Mouse (Mus musculus) hindbrain, embryonic 14.5 days (tissue): Measurements from ENCODE around the gene Prrc2a. TPM values are rescaled to one million over a fixed set of nuclear protein-coding genes. Genes with fewer than 3 reads are reported as not detected.

Source experiments
- ATAC-seq: fragments of 200-750 bp; cut with Nextera tagmentation; 2 replicates; pipeline ENCODE4 v1.8.0; 2017; ENCODE audit warnings: moderate number of reproducible peaks, mild to moderate bottlenecking, moderate TSS enrichment, moderate library complexity; ENCODE audit not compliant: low FRiP score
- DNase-seq: peaks from one replicate; pipeline ENCODE4 v3.0.0-alpha.2; 2015; ENCODE audit warnings: low spot score
- H3K27ac ChIP-seq: fragments of 300-500 bp; sonication (generic); 2 replicates; pipeline ENCODE4 v1.5.1; 2014; ENCODE audit warnings: mild to moderate bottlenecking, moderate library complexity
- H3K27me3 ChIP-seq: fragments of 300-500 bp; sonication (generic); 2 replicates; pipeline ENCODE4 v1.6.1; 2014; ENCODE audit warnings: mild to moderate bottlenecking, low read length, mixed read lengths; ENCODE audit not compliant: control insufficient read depth, insufficient read depth
- H3K36me3 ChIP-seq: fragments of 300-500 bp; sonication (generic); replicated peaks from 2 replicates; pipeline ENCODE4 v1.6.1; 2014; ENCODE audit not compliant: control insufficient read depth, insufficient read depth
- H3K4me1 ChIP-seq: fragments of 300-500 bp; sonication (generic); replicated peaks from 2 replicates; pipeline ENCODE4 v1.6.1; 2014; ENCODE audit warnings: antibody characterized with exemption, low read length, mixed read lengths; ENCODE audit not compliant: control insufficient read depth, insufficient read depth
- H3K4me2 ChIP-seq: fragments of 300-500 bp; sonication (generic); replicated peaks from 2 replicates; pipeline ENCODE4 v1.6.1; 2014; ENCODE audit warnings: mild to moderate bottlenecking, moderate library complexity
- H3K4me3 ChIP-seq: fragments of 300-500 bp; sonication (generic); replicated peaks from 2 replicates; pipeline ENCODE4 v1.5.1; 2014; ENCODE audit warnings: mild to moderate bottlenecking, low read length
- H3K9ac ChIP-seq: fragments of 300-500 bp; sonication (generic); 2 replicates; pipeline ENCODE4 v1.6.1; 2014
- H3K9me3 ChIP-seq: fragments of 300-500 bp; sonication (generic); 2 replicates; pipeline ENCODE4 v1.6.1; 2016; ENCODE audit warnings: low read length; ENCODE audit not compliant: control insufficient read depth
- WGBS: fragments of 180-500 bp; shearing (Covaris S2); extraction: QIAGEN DNeasy Blood & Tissue Kit; methylation state at CpG from one replicate; pipeline ENCODE4 v1.1.7; 2014; 5-methylcytosine and 5-hydroxymethylcytosine counted together
- polyA plus RNA-seq: library from polyadenylated mRNA; unstranded; fragments of >200 nt; fragmentation: Nextera tagmentation; extraction: Ambion mirVana; gene quantifications from 2 replicates; pipeline ENCODE4 v1.2.1, GENCODE M21; 2014

Prrc2a gene
- 152 and 168 TPM in 2 replicates for polyA plus RNA-seq

DNA sequence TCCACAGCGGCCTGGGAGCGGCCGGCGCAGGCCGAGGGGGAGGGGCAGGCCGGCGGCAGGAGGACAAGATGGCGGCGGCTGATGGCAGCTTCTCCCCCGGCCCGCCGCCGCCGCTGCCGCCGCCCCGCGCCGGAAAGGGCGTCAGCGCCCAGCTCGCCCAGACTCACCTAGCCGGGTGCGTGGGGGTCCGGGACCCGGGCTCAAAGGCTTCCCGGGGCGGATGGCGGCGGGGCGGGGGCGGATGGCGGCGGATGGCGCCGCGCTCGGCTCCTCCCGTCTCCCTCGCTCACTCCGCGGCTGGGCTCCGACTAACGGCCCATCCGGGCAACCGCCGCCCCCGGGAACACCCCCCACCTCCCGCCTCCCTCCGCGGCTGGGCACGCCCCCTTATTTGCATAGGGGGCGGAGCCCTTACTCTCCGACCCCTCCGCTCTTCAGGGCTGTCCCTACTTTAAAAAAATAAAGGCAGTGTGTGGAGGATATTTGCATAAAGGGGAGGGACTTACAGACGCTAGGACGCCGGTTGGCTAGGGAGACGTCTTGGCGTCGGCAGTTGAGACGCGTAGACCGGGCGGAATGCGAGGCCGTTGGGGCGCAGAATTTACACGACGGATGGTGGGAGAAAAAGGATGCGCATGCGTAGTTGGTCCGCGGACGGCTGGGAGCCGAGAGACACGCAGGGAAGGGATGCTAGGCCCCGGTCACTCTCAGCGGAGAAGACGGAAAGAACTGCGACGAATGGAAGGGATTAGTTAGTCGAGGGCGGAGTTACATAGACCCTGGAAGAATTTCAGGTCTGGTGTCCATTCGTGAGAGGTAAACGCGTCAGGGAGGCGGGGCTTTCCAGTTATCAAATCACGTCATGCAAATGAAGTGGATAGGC is at the start of gene Prrc2a:
Gene Prrc2a, minus strand, starts transcription at position 330 of the 883 bp plus-strand sequence.
- peak; percentile 94 for ATAC-seq
- Histone ChIP-seq H3K27ac (peak within 1 kb of the TSS; percentile 98), H3K9ac (peak within 1 kb of the TSS; percentile 100), H3K4me2 (peak within 1 kb of the TSS; percentile 98), H3K27me3 (no peaks in the 10 kb centered on the region), H3K9me3 (no peaks in the 10 kb centered on the region), H3K36me3 (peaks cover 30% of the 10 kb centered on the region), H3K4me3 (peak within 1 kb of the TSS; percentile 100), H3K4me1 (peaks cover 27% of the 10 kb centered on the region)
- DNase-seq, result peak; percentile 99
- under 1% methylated on average over 55 of the region's 89 CpGs for WGBS

- ATAC-seq (no peak), DNase-seq (no peak)
- Histone ChIP-seq H3K9ac (no peak overlapping the region), H3K27ac (no peak overlapping the region), H3K4me1 (no peaks in the 10 kb centered on the region), H3K4me2 (no peak overlapping the region), H3K4me3 (no peak overlapping the region), H3K9me3 (no peaks in the 10 kb centered on the region), H3K36me3 (no peaks in the 10 kb centered on the region), H3K27me3 (no peaks in the 10 kb centered on the region)
- 94% methylated on average over 5 of the region's 5 CpGs for WGBS
Observed at GRCm38 (mm10) chr17:35213071-35213470, 48.4 kb upstream of the Prrc2a start.

GRCm38 (mm10) chr17:35210593-35210992 is 45.9 kb upstream of the Prrc2a start:
- H3K4me2 ChIP-seq, result no peak overlapping the region
- 82% methylated on average over 3 of the region's 3 CpGs for WGBS
- no peaks in the 10 kb centered on the region for H3K36me3 ChIP-seq
- no peaks in the 10 kb centered on the region for H3K27me3 ChIP-seq
- H3K4me1 ChIP-seq, result no peaks in the 10 kb centered on the region
- H3K27ac ChIP-seq, result no peak overlapping the region
- no peak overlapping the region for H3K9ac ChIP-seq
- no peaks in the 10 kb centered on the region for H3K9me3 ChIP-seq
- no peak for ATAC-seq
- H3K4me3 ChIP-seq, result no peak overlapping the region
- DNase-seq, result no peak

DNA sequence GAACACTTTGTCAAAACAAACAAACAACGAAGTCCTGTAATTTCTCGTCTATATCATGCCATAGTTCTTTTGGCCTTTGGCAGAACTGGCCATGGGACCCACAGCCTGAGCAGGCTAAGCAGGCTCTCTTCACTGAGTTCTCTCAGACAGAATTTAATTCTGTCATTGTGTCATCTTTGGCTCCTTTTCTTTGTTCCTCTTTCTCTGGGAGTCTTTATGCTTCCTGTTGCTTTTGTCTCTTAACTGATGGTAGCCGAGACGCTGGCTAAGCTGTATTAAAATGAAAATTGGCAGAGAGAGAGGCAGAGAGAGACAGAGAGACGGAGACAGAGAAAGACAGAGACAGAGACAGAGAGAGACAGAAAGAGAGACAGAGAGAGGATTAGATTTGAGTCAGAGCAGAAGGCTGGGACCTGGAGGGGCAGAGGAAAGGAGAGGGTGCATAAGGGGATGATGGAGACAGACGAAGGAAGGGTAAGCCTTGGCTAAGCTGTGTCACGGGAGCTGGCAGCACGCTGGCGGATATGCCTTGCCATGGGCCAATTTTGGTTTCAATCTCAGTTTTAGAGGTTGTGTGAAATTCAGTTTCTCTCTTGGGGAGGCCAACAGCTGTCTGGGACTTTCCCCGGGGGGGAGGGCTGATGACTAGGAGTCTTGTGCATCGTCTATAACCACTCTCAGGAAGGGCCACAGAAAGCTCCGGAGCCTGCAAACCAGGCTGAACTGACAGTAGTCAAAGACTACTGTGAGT is 45.3 kb upstream of the Prrc2a start:
- ATAC-seq, result no peak

DNA sequence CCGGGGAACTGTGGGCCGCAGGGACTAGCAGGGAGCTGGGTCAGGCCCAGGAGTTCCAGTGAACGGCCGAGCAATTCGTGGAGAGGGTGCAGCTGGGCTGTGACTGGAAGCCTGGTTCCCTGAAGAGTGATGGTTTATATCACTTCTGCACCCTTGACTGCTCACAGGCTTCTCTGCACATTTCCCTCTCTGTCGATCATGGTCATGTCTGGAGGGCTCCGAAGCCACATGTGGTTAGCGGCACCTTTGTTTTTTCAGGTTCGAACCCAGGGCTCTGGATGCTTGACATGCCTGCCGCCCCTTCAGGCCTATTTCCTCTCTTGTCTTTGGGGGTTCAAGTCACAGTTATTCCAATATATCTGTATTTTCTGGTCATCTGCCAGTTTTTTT is 40.7 kb upstream of the Prrc2a start:
- no peak overlapping the region for H3K4me2 ChIP-seq
- 59% methylated on average over 10 of the region's 10 CpGs for WGBS
- no peak overlapping the region for H3K27ac ChIP-seq
- no peak for ATAC-seq
- no peaks in the 10 kb centered on the region for H3K4me1 ChIP-seq
- no peaks in the 10 kb centered on the region for H3K9me3 ChIP-seq
- no peak for DNase-seq
- 0 out of 2 replicates have a peak overlapping the region, but pooled peaks have one; percentile 11 for H3K9ac ChIP-seq
- H3K4me3 ChIP-seq, result no peak overlapping the region
- no peaks in the 10 kb centered on the region for H3K36me3 ChIP-seq
- H3K27me3 ChIP-seq, result peaks cover 7% of the 10 kb centered on the region; the same call in 1 of the 2 replicates

More for the DNA sequence above, 45.3 kb upstream of the Prrc2a start:
- H3K4me1 ChIP-seq, result no peaks in the 10 kb centered on the region
- no peak overlapping the region for H3K4me2 ChIP-seq
- no peaks in the 10 kb centered on the region for H3K36me3 ChIP-seq
- H3K4me3 ChIP-seq, result no peak overlapping the region
- no peak overlapping the region for H3K27ac ChIP-seq
- 73% methylated on average over 12 of the region's 12 CpGs for WGBS
- peaks cover 4% of the 10 kb centered on the region; the same call in 1 of the 2 replicates for H3K27me3 ChIP-seq
- no peak overlapping the region for H3K9ac ChIP-seq
- H3K9me3 ChIP-seq, result no peaks in the 10 kb centered on the region
- DNase-seq, result no peak

DNA sequence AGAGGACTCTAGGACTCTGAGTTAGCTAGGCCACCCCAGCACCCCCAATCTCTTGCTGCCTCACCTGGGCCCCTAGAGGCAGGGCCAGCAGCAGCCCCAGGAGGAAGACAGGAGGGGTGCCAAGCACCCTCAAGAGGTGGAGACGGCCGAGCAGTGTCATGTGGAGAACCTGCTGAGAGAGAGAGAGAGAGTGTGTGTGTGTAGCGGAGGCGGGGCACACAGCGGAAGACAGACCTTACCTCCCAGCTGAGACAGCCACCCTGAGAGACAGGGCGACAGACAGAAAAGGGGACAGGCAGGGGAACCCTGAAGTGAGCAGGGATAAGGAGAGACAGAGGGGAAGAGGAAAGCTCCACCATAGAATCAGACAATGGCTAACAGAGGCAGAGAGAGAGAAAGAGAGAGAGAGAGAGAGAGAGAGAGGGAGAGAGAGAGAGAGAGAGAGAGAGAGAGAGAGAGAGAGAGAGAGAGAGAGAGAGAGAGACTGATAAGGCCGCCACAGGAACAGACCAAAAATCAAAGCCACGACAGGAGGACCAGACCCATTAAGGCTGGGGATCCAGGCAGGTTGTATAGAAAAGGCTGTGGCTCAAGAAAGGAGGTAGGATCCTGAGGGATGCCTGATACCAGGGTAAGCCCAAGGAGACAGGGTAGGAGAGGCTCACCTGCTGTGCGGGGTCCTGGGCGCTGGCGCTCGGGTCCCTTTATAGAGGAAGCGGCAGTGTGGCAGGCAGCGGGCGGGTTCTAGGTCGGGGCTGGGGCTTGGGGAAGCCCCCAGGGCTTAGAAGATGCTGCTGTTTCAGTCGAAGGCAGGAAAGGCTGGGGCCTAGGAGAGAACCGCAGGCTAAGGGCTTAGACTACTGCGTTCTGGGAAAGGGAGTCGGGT is 40.0 kb upstream of the Prrc2a start, which contains the start of gene Lta:
Gene Lta, minus strand, starts transcription at position 858 of the 886 bp plus-strand sequence.
- 0 out of 2 replicates have a peak within 1 kb of the TSS, but pooled peaks have one; percentile 11 for H3K9ac ChIP-seq
- no peak within 1 kb of the TSS for H3K4me2 ChIP-seq
- no peak within 1 kb of the TSS for H3K4me3 ChIP-seq
- H3K4me1 ChIP-seq, result no peaks in the 10 kb centered on the region
- H3K27me3 ChIP-seq, result peaks cover 7% of the 10 kb centered on the region; the same call in 1 of the 2 replicates
- 36% methylated on average over 20 of the region's 20 CpGs for WGBS
- no peaks in the 10 kb centered on the region for H3K36me3 ChIP-seq
- DNase-seq (no peak), ATAC-seq (no peak)
- no peak within 1 kb of the TSS for H3K27ac ChIP-seq
- no peaks in the 10 kb centered on the region for H3K9me3 ChIP-seq

DNA sequence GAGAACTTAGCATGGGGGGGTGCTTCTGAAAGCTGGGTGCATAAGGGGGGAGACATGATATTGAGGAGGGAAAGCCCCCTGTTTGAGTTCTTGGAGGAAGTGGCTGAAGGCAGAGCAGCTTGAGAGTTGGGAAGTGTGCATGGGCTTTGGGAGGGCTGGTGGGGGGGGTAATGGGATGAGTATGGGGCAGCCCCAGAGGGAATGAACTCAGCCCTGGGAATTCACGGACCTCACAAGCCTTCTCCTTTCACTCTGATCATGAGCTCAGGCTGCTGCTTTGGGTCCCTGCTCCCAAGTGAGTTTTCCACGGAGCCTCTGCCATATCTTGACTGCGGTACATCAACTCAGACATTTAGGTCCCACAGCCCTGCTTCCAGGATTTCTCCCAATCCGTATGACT is 37.7 kb upstream of the Prrc2a start:
- peaks cover 7% of the 10 kb centered on the region; the same call in 1 of the 2 replicates for H3K27me3 ChIP-seq
- no peak for ATAC-seq
- H3K4me1 ChIP-seq, result no peaks in the 10 kb centered on the region
- no peaks in the 10 kb centered on the region for H3K36me3 ChIP-seq
- no peak for DNase-seq
- H3K4me2 ChIP-seq, result no peak overlapping the region
- H3K9me3 ChIP-seq, result no peaks in the 10 kb centered on the region
- H3K9ac ChIP-seq, result no peak overlapping the region
- WGBS, result 80% methylated on average over 4 of the region's 4 CpGs
- H3K27ac ChIP-seq, result no peak overlapping the region
- H3K4me3 ChIP-seq, result no peak overlapping the region

GRCm38 (mm10) chr17:35201787-35202186 is 37.1 kb upstream of the Prrc2a start, which contains the start of gene Tnf:
Tnf (minus strand) TSS chr17:35202007.
- no peak within 1 kb of the TSS for H3K4me3 ChIP-seq
- no peak for ATAC-seq
- H3K36me3 ChIP-seq, result no peaks in the 10 kb centered on the region
- 51% methylated on average over 13 of the region's 13 CpGs for WGBS
- H3K27me3 ChIP-seq, result peaks cover 12% of the 10 kb centered on the region
- DNase-seq, result no peak
- no peak within 1 kb of the TSS for H3K9ac ChIP-seq
- H3K9me3 ChIP-seq, result no peaks in the 10 kb centered on the region
- H3K4me1 ChIP-seq, result no peaks in the 10 kb centered on the region
- H3K27ac ChIP-seq, result no peak within 1 kb of the TSS
- no peak within 1 kb of the TSS for H3K4me2 ChIP-seq
